Mouse (Mus musculus) olfactory bulb, adult 2 months (tissue): Measurements from ENCODE around the gene Sae1. TPM values are rescaled to one million over a fixed set of nuclear protein-coding genes. Genes with fewer than 3 reads are reported as not detected.

Experiments
- H3K27ac ChIP-seq: fragments of 200-500 bp; 2 replicates; pipeline ENCODE4 v1.5.1; 2012; ENCODE audit warnings: low read depth, low read length; ENCODE audit not compliant: insufficient read depth
- H3K4me1 ChIP-seq: fragments of 200-500 bp; 2 replicates; pipeline ENCODE4 v1.6.1; 2012; ENCODE audit warnings: low read length; ENCODE audit not compliant: control insufficient read depth, insufficient read depth
- H3K4me3 ChIP-seq: fragments of 200-500 bp; 2 replicates; pipeline ENCODE4 v1.5.1; 2012; ENCODE audit warnings: mild to moderate bottlenecking, low read depth, low read length, moderate library complexity; ENCODE audit not compliant: insufficient read depth
- CTCF ChIP-seq: fragments of 200-500 bp; IDR thresholded peaks from 2 replicates; pipeline ENCODE4 v1.5.1; 2012; ENCODE audit warnings: low read depth, mild to moderate bottlenecking, low read length, moderate library complexity; ENCODE audit not compliant: insufficient read depth
- POLR2A ChIP-seq: fragments of 200-500 bp; IDR thresholded peaks from 2 replicates; pipeline ENCODE4 v1.6.1; 2012; ENCODE audit warnings: mild to moderate bottlenecking, low read depth, low read length, moderate library complexity; ENCODE audit not compliant: insufficient read depth
- WGBS: fragments of 180-500 bp; shearing (Covaris S2); methylation state at CpG from one replicate; pipeline ENCODE4 v1.1.7; 2018; 5-methylcytosine and 5-hydroxymethylcytosine counted together
- polyA plus RNA-seq: library from polyadenylated mRNA; stranded (reverse); fragments of >200 nt; gene quantifications from 2 replicates; pipeline ENCODE4 v1.2.4, GENCODE M21; 2012; ENCODE audit warnings: low replicate concordance; ENCODE audit not compliant: missing spikeins, insufficient read depth, insufficient read length

Gene Sae1
- polyA plus RNA-seq, 1 experiment = not detected

DNA sequence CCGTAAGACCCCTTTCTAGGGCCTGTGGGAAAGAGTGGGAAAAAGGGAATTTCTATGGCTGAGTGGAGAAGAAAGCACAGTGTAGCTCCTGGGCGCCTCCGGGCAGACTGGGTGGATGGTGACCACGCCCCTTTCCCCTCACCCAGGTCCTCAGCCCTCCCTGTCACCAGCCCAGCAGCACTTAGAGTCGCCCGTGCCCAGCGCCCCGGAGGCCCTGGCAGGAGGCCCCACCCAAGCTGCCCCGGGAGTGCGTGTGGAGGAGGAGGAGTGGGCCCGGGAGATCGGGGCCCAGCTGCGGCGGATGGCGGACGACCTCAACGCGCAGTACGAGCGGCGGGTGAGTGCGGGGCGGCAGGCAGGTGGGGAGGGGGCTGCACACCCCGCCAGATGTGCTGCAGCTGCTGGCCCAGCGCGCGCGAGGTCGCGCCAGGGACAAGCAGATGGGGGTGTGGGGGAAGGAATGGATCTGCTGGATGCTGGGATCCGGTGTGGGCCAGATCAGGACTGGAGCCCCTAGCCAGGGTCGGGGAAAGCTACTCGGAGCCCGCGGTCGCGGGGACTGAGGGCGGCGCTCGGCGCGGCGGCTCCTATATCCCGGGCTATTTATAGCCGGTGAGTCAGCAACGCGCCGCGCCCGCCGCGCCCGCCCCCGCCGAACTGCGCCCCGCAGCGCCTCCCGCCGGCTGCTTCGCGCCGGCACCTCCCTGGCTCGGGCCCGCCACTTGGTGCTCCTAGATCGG, 74.0 kb downstream of the Sae1 start:
- Histone ChIP-seq H3K4me3 (peak overlapping the region; percentile 75), H3K4me1 (peaks cover 38% of the 10 kb centered on the region), H3K27ac (peak overlapping the region; percentile 98)
- TF ChIP-seq POLR2A (peak; percentile 98), CTCF (no peak)
- WGBS = under 1% methylated on average over 54 of the region's 66 CpGs

- 3% methylated on average over 12 of the region's 12 CpGs for WGBS
- H3K4me3 ChIP-seq = peak overlapping the region; percentile 92
- TF ChIP-seq CTCF = no peak
- TF ChIP-seq POLR2A = no peak
- peaks cover 38% of the 10 kb centered on the region for H3K4me1 ChIP-seq
- peak overlapping the region; percentile 98 for H3K27ac ChIP-seq
Measured at GRCm38 (mm10) chr7:16312672-16313311, 74.8 kb downstream of the Sae1 start.

DNA sequence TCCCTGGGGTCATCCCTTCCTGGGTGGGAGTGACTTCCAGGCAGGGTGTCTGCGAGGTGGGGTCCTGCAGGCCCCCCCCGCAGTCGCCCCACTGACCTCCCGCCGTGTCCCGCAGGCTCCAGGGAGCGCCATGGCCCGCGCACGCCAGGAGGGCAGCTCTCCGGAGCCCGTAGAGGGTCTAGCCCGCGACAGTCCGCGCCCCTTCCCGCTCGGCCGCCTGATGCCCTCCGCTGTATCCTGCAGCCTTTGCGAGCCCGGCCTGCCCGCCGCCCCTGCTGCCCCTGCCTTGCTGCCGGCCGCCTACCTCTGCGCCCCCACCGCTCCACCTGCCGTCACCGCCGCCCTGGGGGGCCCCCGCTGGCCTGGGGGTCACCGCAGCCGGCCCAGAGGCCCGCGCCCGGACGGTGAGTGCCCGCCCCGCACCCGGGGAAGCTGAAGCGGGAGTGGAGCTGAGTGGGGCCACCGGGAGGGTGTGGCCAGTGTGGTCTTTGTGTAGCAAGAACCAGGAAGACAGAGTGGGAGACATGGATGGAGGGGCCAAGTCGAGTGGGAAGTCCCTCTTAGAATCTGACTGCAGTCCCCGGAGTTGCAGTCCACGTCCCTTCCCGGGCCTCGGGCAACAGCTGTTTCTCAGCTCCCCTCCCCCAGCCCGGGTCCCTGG, 75.5 kb downstream of the Sae1 start:
- WGBS = under 1% methylated on average over 46 of the region's 49 CpGs
- Histone ChIP-seq H3K4me1 (peaks cover 38% of the 10 kb centered on the region), H3K27ac (no peak overlapping the region; the same call in 1 of the 2 replicates), H3K4me3 (peak overlapping the region; percentile 92)
- TF ChIP-seq POLR2A = no peak
- no peak for TF ChIP-seq CTCF

- no peak for TF ChIP-seq CTCF
- no peak for TF ChIP-seq POLR2A
- 1% methylated on average over 14 of the region's 14 CpGs for WGBS
- Histone ChIP-seq H3K4me3 (peak overlapping the region; percentile 92), H3K4me1 (peaks cover 38% of the 10 kb centered on the region), H3K27ac (0 out of 2 replicates have a peak overlapping the region, but pooled peaks have one; percentile 56)
Measured at GRCm38 (mm10) chr7:16311453-16312004, 76.1 kb downstream of the Sae1 start.

DNA sequence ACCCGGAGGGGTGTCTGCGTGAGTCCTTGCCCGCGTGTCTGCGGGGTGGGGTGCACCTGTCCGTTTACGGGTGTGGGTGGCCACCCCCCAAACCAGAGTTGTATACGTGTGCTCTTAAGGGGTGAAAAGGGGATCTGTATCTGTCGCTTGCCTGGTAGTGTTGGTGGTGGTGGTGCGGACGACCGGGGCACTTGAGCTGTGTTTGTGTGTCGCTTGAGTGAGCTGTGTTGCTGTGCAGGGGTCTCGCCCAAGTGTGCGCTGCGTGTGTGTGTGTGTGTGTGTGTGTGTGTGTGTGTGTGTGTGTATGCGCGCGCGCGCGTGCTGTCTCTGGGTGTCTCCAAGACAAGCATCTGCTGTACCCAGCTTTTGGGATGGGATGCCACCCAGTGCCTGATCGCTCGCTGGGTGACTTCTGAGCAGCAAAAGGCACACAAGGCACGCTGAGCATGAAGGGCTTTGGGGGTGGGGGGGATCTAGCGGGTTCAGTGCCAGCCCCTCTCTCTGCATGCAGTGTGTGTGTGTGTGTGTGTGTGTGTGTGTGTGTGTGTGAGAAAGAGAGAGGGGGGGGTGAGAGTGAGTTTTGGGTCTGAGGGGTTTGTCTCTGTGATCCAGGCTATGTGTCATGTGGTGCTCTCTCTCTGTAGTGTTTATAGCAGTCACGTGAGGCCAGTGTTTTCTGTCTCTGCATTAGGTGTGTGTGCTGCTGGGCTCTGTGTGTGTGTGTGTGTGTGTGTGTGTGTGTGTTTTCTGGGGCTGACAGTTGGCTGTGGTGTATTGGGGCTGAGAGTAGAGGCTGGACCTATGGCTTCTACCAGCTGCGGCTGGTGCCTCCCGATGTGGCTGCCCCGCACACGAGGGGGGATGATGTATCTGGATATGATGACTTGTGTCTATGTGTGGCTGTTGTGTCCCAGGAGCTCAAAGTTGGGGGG, 76.8 kb downstream of the Sae1 start:
- TF ChIP-seq POLR2A = no peak
- Histone ChIP-seq H3K4me1 (peaks cover 38% of the 10 kb centered on the region), H3K27ac (peak overlapping the region; percentile 56), H3K4me3 (peak overlapping the region; percentile 92)
- WGBS = 0% methylated on average over 30 of the region's 31 CpGs

GRCm38 (mm10) chr7:16310020-16310520, 77.5 kb downstream of the Sae1 start:
- Histone ChIP-seq H3K4me1 (peaks cover 38% of the 10 kb centered on the region), H3K4me3 (peak overlapping the region; percentile 92), H3K27ac (peak overlapping the region; percentile 84)
- TF ChIP-seq CTCF = peak; percentile 88
- TF ChIP-seq POLR2A = peak; percentile 27; the same call in 1 of the 2 replicates
- WGBS = under 1% methylated on average over 54 of the region's 56 CpGs

- peak overlapping the region; percentile 92 for H3K4me3 ChIP-seq
- H3K4me1 ChIP-seq = peaks cover 38% of the 10 kb centered on the region
- H3K27ac ChIP-seq = peak overlapping the region; percentile 84
- TF ChIP-seq CTCF = no peak
- no peak for TF ChIP-seq POLR2A
- WGBS = under 1% methylated on average over 61 of the region's 61 CpGs
Measured at GRCm38 (mm10) chr7:16309318-16310019, 78.1 kb downstream of the Sae1 start.
